Mouse (Mus musculus) brain, adult 2 months (tissue): ENCODE data around the gene Sap30bp.
A peak's percentile ranks its signal among the peaks of the same experiment; 100 is the strongest.

ENCODE experiments used
- DNase-seq: peaks from one replicate; pipeline ENCODE4 v3.0.0; 2011; ENCODE audit warnings: low read depth, low spot score

Gene Sap30bp

DNA sequence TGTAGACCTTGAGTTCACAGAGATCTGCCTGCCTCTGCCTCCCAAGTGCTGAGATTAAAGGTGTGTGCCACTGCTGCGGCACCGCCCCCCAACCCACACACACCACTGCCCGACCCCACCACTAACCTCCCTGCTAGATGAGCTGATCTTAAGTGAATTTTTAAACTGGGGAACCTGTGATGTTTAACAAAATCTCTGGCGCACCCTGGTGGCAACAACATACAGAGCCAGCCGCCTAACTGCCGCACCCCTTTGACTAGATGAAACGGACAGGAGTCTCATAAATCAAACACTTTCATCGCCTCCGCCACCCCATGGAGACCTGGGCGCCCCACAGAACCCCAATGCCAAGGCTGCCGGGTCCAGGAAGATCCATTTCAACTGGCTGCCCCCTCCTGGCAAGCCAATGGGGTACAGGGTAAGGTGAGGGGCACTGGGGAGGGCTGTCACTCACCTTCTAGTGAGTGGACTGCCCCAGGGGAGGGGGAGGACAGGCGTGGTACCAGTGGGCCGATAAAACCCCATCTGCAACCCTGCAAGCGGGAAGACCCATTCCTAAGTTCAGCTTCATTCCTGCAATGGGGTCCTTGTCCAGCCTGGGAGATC, 66.6 kb downstream of the Sap30bp start:
- DNase-seq = peak; percentile 86

DNA sequence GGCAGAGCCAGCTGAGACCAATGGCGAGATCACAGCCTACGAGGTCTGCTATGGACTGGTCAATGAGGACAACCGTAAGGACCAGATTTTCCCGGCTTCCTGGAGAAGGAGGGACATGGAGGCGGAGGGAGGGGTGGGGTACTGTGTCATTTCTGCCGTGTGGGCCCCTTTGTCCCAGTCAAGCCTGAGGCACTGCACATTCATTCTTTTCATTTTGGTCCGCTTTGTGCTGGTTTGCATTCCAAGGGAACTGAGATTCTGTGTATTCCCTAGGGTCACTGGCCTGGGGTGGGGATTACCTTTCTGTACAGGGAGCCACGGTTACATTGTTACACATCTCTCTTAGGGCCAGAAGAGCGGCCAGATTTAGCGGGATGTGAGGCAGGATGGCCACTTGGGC, 67.5 kb downstream of the Sap30bp start:
- no peak for DNase-seq

DNA sequence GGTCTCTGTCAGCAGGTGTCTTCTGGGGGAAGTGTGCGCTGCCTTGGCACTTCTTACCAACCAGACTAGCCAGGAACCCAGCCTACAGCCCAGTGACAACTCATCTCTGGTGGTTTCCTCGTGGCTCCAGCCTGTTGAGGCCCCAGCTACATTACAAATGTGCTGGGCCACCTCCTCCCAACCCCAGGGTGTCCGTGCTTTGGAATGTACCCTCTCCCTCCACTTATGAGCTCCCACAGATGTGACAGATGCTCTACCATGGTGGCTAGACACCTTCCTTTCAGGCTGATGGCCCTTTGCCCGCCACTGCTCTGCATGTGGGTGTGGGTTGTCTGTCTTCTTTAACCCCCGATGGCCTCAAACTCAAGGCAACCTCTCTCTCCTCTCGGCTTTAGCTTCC, 68.6 kb downstream of the Sap30bp start:
- DNase-seq = no peak

DNA sequence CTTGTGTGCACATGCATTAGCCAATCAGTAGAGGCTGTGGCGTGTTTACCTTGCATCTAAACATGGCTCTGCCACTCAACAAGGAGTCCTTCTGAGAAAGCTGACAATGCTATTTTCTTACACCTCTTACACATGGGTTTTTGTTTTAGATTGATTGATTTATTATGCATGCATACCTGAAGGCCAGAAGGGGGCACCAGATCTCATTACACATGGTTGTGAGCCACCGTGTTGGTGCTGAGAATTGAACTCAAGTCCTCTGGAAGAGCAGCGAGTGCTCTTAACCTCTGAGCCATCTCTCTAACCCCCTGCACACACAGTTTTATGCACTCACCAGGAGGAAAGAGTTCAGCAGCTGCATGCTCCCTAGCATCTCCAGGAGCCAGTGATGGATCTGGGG, 69.8 kb downstream of the Sap30bp start:
- DNase-seq = no peak

DNA sequence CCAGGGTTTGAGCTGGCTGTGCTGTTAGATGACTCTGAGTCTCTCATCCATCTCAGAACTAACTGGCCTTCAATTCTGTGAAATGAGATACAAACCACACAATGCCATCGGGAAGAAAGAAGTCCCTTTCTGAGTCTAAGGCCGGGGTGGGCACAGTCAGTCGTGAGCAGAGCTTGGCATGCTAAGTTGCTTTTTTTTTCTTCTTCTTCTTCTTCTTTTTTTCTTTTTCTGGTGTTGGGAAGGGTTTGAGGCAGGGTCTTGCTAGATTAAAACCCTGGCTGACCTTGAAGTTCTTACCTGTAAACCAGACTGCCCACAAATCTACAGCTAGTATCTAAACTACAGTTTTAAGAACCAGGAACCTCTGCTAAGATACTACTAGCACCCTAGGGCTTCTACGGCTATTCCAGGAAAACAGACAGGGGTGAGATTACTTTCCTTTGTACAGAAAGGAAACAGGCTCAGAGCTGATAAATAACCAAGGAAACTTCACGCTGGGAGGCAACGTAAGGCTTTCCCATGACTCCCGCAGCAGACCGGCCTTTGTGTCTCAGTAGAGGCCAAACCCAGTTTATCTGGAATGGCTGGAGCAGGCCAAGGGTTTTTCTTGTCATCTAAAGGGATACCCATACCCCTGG, 71.2 kb downstream of the Sap30bp start:
- DNase-seq = no peak

DNA sequence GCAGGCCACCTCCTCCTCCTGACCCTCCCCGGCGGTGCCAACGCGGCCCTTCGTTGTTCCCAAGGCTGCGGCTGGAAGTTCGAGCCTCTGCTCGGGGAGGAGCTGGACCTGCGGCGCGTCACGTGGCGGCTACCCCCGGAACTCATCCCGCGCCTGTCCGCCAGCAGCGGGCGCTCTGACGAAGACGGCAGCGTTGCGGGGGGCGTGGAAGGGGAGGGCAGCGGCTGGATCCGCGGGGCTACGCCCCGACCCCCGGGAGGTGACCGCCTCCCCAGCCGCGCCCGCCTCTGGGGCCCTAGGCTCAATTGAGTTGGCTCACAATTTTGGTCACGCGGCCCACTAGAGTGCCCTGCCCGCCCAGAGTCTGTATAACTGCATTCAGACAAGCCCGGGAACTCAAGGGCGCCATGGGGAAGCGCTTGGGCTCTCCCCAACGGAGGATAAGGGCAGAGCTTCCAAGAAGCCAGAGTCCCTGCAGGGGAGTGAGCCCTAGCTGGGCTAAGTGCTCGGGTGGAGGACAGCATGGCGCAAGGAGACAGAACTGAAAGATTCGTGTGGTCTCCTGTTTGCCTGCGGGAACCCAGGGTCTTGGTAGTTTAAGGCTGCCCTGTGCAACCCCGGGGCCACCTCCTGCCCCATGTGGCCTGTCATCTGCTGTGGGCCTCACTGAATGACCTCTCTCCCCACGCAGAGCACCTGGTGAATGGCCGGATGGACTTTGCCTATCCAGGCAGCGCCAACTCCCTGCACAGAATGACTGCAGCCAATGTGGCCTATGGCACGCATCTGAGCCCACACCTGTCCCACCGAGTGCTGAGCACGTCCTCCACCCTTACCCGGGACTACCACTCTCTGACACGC, 72.0 kb downstream of the Sap30bp start:
- DNase-seq = peak; percentile 74

DNA sequence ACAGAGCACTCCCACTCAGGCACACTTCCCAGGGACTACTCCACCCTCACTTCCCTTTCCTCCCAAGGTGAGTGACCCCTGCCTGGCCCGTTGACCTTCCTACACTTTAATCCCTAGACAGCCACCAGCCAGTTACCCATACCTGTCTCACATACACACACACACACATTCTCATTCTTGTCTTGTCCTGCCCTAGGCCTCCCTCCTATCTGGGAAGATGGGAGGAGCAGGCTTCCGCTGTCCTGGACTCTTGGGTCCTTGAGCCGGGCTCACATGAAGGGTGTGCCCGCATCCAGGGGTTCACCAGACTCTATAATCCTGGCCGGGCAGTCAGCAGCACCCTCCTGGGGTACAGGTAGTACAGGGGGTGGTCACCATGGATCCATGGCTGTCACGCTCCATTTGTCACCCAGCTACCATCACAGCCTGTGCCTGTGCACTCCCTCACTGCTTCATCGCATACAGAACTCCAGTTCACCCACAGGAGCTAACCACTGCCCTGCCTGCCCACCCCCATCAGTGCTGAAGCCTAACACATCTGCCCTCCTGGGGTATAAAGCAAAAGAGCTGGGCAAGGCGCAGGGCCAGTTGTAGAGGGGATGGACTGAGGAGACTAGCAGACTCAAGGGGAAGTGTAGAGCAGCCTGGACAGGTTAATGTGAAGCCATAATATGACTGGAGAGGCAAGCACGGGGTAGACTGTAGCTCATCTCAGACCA, 72.8 kb downstream of the Sap30bp start:
- no peak for DNase-seq

DNA sequence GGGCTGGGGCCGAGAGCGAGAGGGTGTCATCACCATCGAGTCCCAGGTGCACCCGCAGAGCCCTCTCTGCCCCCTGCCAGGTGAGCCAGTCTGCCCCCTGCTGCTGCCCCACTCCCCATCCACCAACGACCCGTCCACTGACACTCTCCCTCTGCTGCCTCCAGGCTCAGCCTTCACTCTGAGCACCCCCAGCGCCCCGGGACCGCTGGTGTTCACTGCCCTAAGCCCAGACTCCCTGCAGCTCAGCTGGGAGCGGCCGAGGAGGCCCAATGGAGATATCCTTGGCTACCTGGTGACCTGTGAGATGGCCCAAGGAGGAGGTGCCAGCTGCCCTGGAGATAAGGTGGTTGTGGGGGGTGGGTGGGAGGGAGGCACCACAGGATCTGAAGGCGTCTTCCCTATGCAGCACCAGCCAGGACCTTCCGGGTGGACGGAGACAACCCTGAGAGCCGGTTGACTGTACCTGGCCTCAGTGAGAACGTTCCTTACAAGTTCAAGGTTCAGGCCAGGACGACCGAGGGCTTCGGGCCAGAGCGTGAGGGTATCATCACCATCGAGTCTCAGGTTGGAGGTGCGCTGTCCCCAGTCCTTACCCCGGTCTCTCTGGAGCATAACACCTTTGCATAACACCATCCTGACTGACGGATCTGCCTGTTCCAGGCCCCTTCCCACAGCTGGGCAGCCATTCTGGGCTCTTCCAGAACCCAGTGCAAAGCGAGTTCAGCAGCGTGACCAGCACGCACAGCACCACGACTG, 74.2 kb downstream of the Sap30bp start:
- no peak for DNase-seq

DNA sequence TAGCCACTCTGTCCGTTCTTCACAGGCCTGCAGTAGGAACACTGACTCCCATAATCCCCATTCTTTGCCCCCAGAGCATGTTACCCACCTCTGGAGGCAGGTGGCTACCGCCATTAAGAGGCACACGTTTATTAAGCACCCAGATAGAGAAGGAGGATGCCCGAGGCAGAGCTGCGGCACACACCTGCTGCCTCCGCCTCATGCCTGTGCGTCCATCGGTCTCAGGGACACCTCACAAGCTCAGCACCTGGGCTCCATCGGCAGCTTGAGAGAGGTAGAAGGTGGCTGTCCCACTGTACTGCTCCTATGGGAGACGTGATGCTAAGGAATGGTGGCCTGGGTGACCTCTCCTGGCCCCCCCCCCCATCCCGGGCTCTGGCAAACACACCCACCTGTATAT, 75.3 kb downstream of the Sap30bp start:
- DNase-seq = no peak

DNA sequence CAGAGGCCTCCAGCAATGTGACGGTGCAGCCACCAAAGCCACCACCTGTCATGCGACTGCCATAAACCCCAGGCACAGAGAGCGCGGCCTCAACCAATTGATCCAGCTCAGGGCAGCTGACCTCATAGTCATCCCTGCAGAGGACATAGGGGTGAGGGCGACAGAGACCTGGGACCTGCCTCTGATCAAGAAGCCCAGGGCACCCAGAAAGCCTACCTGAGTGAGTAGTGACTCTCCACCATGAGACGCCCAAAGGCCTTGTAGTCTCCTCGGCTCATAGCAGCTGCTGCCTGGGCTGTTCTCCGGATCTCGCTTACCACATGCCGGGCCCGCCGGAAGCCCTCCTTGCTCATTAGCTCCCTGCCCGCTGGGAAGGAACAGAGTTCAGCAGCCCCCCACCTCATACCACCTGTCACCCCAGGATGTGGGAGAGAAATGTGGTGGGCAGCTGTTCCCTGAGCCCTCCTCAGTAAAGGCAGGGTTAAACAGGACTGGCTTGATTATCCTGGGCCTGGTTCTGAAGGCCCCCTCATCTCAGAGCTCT, 75.8 kb downstream of the Sap30bp start:
- DNase-seq = no peak

DNA sequence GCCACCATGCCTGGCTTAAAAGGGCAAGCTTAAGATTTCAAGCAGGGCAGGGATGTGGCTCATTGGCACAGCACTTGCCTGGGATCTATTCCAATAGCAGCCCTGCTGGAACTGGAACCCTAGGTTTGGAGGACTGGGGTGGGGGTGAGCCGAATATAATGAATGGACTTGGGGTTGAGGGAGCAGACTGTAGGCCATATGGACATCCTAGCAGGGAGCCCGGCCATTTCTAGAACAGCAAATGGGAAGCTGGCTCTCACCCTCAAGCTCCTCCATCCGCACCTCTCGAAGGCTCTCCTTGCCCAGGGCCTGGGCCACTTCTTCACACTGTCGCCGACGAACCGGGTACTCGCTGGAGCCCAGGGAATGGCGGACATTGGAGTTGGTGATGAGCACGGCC, 76.6 kb downstream of the Sap30bp start:
- peak; percentile 99 for DNase-seq

DNA sequence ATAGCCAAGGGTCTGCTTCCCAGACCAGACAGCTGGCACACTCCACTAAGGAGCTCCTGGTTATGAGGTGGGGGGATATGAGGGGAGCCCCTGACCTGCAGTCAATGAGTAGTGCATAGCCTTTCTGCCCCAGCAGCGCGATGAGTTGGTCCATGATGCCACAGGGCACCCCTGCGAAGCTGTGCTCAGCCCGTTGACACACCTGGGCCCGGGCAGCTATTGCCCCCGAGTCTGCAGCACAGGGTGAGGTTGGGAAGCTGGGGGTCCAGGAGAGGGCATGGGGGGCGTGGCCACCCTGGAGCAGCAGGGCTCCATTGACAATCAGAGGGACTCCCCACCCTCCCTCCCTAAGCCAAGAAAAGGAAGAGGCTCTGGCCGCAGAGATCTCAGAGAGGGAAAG, 77.1 kb downstream of the Sap30bp start:
- DNase-seq = no peak

DNA sequence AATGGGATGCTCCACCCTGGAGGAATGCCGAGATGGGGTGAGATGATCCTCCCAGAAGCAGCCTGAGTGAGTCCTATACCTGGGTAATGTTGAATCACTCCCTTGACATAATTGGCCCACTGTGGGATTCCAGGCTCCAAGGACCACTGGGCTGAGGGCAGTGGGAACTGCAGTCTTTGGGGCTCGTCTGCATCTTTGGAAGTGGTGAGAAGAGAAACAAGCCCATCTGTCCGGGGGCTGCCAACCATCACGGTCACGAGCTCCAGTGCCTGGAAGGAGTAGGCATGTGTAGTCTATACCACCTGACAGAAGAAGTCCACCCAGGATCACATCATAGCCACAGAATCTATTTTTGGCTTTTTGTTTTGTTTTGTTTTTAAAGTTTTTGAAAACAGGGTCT, 77.9 kb downstream of the Sap30bp start:
- DNase-seq = no peak

DNA sequence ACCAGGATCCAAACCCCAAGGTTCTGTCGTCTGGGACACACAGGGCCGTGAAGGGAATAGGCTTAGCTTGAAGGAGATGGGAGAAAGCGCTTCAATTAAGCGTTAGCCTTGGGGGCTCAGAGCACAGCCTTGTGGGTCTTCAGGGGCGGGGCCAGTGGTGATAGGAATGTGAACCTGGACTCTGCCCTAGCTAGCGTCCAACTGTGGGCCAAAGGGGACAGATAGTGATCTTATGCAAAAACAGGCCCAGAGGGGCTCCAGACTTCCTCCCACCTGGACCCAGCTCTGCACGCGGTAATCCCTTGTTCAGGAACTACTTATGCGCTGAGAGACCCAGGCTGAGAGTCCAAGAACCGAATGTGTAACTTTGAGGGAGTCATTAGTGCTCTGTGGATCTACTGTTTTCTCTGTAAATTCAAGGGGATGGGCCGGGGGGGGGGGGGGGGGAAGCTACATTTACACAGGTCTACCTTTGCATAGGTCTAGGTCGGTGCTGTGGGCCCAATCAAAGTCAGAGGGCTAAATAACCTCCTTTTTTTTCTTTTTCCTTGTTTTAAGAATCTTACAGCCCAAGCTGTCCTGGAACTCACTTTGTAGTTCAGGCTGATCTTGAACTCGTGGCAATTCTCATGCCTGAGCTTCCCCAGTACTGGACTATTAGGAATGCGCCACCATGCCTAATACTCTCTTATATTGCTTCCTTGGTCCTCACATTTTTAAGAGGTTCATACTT, 78.6 kb downstream of the Sap30bp start:
- DNase-seq = no peak

DNA sequence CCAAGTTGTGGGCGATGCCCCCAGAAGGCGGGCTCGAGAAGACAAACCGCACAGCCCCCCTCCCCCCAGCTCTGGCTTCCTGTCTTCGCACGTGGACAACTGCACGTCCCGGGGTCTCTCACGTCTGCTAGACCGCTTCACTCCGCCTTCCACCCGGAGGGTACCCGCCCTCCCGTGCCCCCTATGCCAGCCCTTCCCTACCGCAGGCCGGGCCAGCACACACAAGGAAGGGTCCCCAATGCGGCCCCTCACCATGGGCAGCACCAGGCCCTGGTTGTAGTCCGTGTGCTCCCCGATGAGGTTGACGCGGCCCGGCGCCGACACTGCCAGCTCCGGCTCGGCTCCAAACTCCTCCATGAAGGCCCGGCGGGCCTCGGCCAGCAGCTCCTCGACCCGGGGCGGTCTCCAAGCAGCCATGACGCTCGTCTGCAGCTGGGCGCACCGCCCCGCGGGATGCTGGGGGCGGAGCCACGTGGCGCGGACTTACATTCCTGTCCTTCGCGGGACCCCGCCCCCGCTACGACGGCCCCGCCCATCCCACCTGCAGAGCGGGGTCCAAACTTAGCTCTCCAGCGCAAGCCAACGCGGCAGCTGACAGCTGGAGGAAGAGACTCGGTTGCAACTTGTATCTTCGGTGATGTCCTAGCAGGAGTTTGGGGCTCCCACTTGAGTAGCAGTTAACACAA, 79.3 kb downstream of the Sap30bp start, which contains the start of gene Galk1:
Galk1 (minus strand) TSS at position 458 of the 686 bp plus-strand sequence.
- DNase-seq = peak; percentile 93

DNA sequence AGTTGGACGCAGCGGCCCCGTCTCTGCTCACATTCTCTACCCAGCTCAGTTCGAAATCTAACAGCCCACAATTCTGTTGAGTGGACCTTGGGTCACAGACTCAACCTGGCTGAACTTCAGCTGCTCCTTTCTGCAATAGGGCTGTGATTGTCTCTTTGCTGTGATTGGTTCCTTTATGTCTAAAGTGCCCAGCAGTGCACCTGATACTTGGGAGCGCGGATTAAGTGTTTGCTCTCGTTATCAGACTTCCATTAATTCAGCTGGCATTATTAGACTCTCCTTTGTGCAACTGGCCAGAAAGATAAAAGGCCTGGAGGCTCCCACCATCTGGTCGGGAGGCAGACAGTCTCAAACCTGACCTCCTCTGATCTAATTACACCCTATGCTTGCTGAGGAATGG, 81.7 kb downstream of the Sap30bp start:
- DNase-seq = no peak
